Mouse (Mus musculus): ENCODE measurements at regions not wholly inside any gene's neighbourhood (a gene's known extent, or its start where the extent isn't known, plus 50 kb on each side); places are given as distances from the start of the nearest gene placed in this dataset.
"Not testable (repeated sequence)": the region's sequence is repeated elsewhere in the genome, so short reads cannot be mapped to it uniquely, and the experiment has no call there.

DNA sequence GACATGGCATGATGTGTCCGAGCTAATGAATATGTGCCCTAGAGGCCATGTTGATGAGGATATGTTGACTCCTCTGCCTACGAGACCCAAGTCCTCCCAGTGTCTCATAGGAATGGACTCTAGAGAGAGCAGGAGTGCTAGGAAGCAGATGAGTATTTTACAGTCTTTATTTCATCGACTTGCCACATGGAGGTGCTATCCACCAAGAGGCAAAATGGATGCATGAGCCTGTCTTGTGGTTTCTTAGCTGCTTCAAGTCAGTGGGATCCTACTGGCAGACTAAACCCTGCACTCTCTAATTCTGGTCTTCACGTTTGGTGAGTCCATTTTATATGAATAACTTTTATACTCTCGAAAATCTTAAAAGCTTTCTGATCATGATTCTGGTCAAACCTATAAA is 253.4 kb downstream of the Dad1 start:
- no peak overlapping the region for H3K27ac ChIP-seq (ENCODE audit: insufficient read depth, low read length)
- no peaks in the 10 kb centered on the region for H3K4me1 ChIP-seq (ENCODE audit: control insufficient read depth, insufficient read depth, low read length)
- TF ChIP-seq POLR2A (IDR thresholded peaks at IDR 0.05; ENCODE audit: extremely low read depth, insufficient read depth, low read length) (no peak), CTCF (IDR thresholded peaks at IDR 0.05; ENCODE audit: extremely low read depth, insufficient read depth, low read length) (no peak)
- no peak overlapping the region for H3K4me3 ChIP-seq (ENCODE audit: insufficient read depth, low read length)

DNA sequence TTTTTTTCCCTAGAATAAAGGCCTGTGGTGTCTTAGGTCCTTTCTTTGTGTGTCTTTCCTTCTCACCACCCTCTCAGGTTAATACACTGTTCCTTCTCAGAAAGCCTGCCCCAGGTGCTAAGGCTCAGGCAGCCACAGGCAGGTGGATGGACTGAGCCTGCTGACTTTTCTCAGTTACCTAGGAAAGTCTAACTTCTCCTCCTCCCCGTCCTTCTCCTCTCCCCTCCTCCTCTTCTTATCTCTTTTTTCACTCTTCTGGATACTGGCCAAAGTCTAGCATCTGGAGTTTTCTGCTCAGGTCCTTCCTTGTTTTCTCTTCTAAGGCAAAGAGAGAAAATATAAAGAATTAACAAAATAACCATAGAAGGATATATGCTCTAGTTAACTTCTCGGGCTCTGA is 260.5 kb downstream of the Dad1 start:
- H3K27ac ChIP-seq (ENCODE audit: insufficient read depth, low read length) = no peak overlapping the region
- no peaks in the 10 kb centered on the region; the same call in 1 of the 2 replicates for H3K4me1 ChIP-seq (ENCODE audit: control insufficient read depth, insufficient read depth, low read length)
- TF ChIP-seq CTCF (IDR thresholded peaks at IDR 0.05; ENCODE audit: extremely low read depth, insufficient read depth, low read length) (no peak), POLR2A (IDR thresholded peaks at IDR 0.05; ENCODE audit: extremely low read depth, insufficient read depth, low read length) (no peak)
- H3K4me3 ChIP-seq (ENCODE audit: insufficient read depth, low read length) = no peak overlapping the region

DNA sequence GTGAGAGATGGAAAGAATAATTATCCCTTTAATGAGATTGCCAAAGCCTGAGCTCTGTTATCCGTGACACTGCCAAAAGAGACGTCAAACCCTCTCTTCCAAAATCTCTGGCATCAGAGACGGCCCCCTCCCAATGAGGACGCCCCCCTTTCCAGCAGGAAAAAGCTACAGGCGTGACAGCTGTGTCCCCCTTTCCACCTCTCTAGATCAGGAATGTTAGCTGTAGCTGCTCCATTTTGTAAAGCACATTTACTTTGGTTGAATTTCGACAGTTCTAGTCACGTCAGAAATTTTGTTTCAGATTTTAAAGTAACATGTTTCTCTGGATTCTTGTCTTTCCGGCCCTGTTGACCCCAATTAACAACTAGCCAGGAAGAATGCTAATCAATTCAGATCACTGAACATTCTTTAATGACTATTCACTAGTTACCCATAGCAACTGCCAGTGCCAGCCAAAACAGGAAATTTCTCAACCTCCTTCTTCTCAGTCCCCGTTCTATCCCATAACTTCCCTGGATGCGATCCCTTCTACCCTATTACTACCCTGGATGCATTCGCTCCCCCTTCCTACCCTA is 261.1 kb downstream of the Dad1 start:
- TF ChIP-seq CTCF (IDR thresholded peaks at IDR 0.05; ENCODE audit: extremely low read depth, insufficient read depth, low read length) (no peak), POLR2A (IDR thresholded peaks at IDR 0.05; ENCODE audit: extremely low read depth, insufficient read depth, low read length) (no peak)
- Histone ChIP-seq H3K27ac (ENCODE audit: insufficient read depth, low read length) (no peak overlapping the region), H3K4me1 (ENCODE audit: control insufficient read depth, insufficient read depth, low read length) (no peaks in the 10 kb centered on the region; the same call in 1 of the 2 replicates), H3K4me3 (ENCODE audit: insufficient read depth, low read length) (no peak overlapping the region)

DNA sequence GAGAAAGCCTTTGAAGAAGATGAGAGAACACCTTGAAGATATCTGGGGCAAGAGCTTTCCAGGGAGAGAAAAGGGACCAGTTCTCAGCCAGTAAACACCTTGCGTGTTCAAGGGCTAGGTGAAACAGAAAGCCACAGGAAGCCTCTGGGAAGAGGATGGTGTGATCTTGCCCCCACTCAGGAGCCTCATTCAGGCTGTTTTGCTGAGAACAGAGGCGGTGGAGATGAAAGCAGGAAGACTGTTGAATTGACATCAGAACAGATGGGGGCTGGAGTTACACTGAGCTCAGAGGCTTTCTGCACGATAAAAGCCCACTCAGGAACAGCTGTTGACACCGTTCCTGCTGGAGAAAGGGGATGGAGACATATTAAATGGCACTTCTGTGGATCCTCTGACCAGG is 262.5 kb downstream of the Dad1 start:
- H3K4me1 ChIP-seq (ENCODE audit: control insufficient read depth, insufficient read depth, low read length) = no peaks in the 10 kb centered on the region; the same call in 1 of the 2 replicates
- H3K4me3 ChIP-seq (ENCODE audit: insufficient read depth, low read length) = no peak overlapping the region
- H3K27ac ChIP-seq (ENCODE audit: insufficient read depth, low read length) = no peak overlapping the region
- TF ChIP-seq CTCF (IDR thresholded peaks at IDR 0.05; ENCODE audit: extremely low read depth, insufficient read depth, low read length) (no peak), POLR2A (IDR thresholded peaks at IDR 0.05; ENCODE audit: extremely low read depth, insufficient read depth, low read length) (no peak)

DNA sequence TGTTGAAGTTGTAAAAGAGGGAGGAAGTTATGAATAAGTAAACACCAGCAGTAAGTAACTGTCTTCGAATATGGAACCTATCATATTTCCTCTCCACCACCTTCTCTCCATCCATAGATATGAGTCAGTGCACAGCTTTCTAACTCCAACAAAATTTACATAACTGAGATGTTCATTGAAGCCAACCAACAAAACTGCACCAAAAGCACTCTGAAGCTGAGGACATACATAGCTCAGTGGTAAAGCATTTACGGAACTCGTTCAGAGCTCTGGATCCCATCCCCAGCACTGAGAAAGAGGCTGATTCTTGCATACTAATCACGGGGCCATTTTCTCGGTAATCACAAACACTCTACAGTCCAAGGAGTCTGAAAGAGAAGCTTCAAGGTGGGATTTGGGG is 273.1 kb downstream of the Dad1 start:
- Histone ChIP-seq H3K4me3 (ENCODE audit: insufficient read depth, low read length) (no peak overlapping the region), H3K27ac (ENCODE audit: insufficient read depth, low read length) (no peak overlapping the region), H3K4me1 (ENCODE audit: control insufficient read depth, insufficient read depth, low read length) (no peaks in the 10 kb centered on the region; the same call in 1 of the 2 replicates)
- no peak for TF ChIP-seq POLR2A (IDR thresholded peaks at IDR 0.05; ENCODE audit: extremely low read depth, insufficient read depth, low read length)
- no peak for TF ChIP-seq CTCF (IDR thresholded peaks at IDR 0.05; ENCODE audit: extremely low read depth, insufficient read depth, low read length)

DNA sequence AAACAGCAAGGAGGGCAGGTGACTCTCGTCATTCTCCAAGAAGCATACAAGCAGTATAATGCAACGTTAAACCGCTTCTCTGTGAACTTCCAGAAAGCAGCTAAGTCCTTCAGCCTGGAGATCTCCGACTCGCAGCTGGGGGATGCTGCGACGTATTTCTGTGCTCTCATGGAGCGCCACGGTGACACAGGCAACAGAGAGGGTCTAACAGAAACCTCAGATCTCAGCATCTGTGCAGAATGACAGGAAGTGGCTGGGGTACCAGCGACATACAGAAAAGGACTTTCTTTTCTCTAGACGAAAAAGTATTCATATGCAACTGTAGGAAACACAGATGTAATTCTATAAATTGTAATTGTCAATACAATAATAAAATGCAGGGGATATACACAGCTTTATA is 292.5 kb downstream of the Dad1 start:
- H3K4me1 ChIP-seq (ENCODE audit: control insufficient read depth, insufficient read depth, low read length); H3K27ac ChIP-seq (ENCODE audit: insufficient read depth, low read length); H3K4me3 ChIP-seq (ENCODE audit: insufficient read depth, low read length): not testable (repeated sequence)

DNA sequence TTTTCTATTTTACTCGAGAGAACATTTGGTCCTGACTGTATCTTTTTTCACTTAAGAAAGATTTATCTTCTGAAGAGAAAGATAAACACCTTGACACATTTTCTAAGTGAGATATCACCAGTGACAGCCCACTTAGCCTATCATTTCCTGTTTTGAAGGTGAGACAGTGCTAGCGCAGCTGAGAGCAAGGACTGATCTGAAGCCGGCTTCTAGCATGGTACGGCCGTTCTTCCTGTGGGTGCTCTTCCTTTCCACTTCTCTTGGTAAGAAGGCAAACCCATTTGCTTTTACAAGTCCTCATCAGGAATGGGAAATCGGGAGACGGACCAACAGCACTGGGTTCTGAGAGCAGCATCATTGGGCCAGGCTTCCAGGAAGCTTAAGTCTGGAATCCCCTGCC is 293.1 kb downstream of the Dad1 start:
- Histone ChIP-seq H3K4me1 (ENCODE audit: control insufficient read depth, insufficient read depth, low read length) (no peaks in the 10 kb centered on the region), H3K27ac (ENCODE audit: insufficient read depth, low read length) (no peak overlapping the region), H3K4me3 (ENCODE audit: insufficient read depth, low read length) (no peak overlapping the region)
- TF ChIP-seq CTCF (IDR thresholded peaks at IDR 0.05; ENCODE audit: extremely low read depth, insufficient read depth, low read length) (no peak), POLR2A (IDR thresholded peaks at IDR 0.05; ENCODE audit: extremely low read depth, insufficient read depth, low read length) (no peak)

DNA sequence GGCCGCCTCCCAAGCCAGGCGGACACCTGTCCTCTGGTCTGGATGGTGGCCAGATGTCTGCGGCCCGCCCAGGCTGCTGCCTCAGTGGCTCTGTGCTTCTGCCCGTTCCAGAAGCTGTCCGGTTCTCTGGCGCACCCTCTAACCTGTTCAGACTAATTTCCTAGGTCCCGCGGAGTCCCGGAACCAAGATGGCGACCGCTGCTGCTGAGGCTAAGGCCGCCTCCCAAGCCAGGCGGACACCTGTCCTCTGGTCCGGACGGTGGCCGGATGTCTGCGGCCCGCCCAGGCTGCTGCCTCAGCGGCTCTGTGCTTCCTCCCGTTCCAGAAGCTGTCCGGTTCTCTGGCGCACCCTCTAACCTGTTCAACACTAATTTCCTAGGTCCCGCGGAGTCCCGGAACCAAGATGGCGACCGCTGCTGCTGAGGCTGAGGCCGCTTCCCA is 318.1 kb downstream of the Dad1 start:
- H3K4me3 ChIP-seq (ENCODE audit: insufficient read depth, low read length); H3K27ac ChIP-seq (ENCODE audit: insufficient read depth, low read length); H3K4me1 ChIP-seq (ENCODE audit: control insufficient read depth, insufficient read depth, low read length): not testable (repeated sequence)

DNA sequence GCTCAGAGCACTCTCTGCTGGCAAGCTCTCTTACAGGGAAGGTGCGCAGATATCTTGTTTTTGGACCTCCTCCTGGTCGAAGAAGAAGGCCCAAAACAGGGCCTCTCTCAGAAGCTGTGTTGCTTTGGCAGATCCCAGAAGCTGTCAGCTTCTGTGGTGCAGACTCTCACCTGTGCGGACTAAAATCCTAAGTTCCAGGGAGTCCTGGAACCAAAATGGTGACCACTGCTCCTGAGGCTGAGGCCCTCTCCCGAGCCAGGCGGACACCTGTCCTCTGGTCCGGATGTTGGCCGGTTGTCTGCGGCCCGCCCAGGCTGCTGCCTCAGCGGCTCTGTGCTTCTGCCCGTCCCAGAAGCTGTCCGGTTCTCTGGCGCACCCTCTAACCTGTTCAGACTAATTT is 318.6 kb downstream of the Dad1 start:
- H3K4me1 ChIP-seq (ENCODE audit: control insufficient read depth, insufficient read depth, low read length); H3K27ac ChIP-seq (ENCODE audit: insufficient read depth, low read length); H3K4me3 ChIP-seq (ENCODE audit: insufficient read depth, low read length): not testable (repeated sequence)

DNA sequence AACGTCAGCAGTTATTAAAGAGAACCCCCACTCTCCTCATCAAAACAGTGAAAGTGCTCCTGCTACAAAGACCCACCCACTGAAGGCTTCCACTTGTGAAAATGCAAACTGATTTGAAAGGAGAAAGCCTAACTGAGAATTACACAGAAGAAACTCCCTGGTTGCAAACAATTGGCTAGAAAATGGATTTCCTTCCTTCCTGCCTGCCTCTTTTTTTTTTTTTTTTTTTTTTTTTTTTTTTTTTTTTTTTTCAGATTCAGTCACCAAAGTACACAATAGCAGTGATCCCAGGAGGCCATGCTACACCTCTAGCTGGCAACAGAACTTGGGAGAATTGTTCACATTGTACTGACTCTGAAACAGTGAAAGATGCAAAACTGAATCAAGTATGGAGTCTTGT is 343.0 kb downstream of the Dad1 start:
- H3K4me1 ChIP-seq (ENCODE audit: control insufficient read depth, insufficient read depth, low read length) = no peaks in the 10 kb centered on the region
- TF ChIP-seq POLR2A (IDR thresholded peaks at IDR 0.05; ENCODE audit: extremely low read depth, insufficient read depth, low read length) (no peak), CTCF (IDR thresholded peaks at IDR 0.05; ENCODE audit: extremely low read depth, insufficient read depth, low read length) (no peak)

DNA sequence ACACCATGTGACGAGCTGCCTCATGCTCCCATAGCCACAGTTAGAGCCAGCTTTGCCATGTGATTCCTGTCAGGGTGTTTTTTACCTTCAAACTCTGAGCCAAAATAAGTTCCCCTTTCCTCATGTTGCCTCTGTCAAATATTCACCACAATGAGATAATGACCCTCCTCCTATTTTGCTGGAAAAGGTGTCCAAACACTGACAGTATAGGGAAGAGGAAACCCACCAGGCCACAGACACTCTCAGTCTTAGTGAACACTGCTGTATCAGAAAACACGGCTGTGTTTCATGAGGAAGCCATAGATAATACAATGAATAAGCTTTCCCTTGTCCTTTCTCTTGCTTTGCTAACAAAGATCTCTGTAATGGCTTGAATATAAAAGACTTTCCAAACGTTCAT is 349.3 kb downstream of the Dad1 start:
- Histone ChIP-seq H3K27ac (ENCODE audit: insufficient read depth, low read length) (no peak overlapping the region), H3K4me3 (ENCODE audit: insufficient read depth, low read length) (no peak overlapping the region), H3K4me1 (ENCODE audit: control insufficient read depth, insufficient read depth, low read length) (no peaks in the 10 kb centered on the region)
- TF ChIP-seq CTCF (IDR thresholded peaks at IDR 0.05; ENCODE audit: extremely low read depth, insufficient read depth, low read length) = no peak
- TF ChIP-seq POLR2A (IDR thresholded peaks at IDR 0.05; ENCODE audit: extremely low read depth, insufficient read depth, low read length) = no peak

More for the DNA sequence above, 343.0 kb downstream of the Dad1 start:
- H3K4me3 ChIP-seq (ENCODE audit: insufficient read depth, low read length) = no peak overlapping the region
- H3K27ac ChIP-seq (ENCODE audit: insufficient read depth, low read length) = no peak overlapping the region
